Mouse (Mus musculus): ENCODE measurements at regions not wholly inside any gene's neighbourhood (a gene's known extent, or its start where the extent isn't known, plus 50 kb on each side); places are given as distances from the start of the nearest gene placed in this dataset.

- no peak for TF ChIP-seq CTCF (IDR thresholded peaks at IDR 0.05; ENCODE audit: low read depth)
- TF ChIP-seq EP300 (IDR thresholded peaks at IDR 0.05; ENCODE audit: low read depth) = no peak
Measured at GRCm38 (mm10) chr12:35294668-35295067, 240.2 kb downstream of the Ahr start.
